Mouse (Mus musculus) layer of hippocampus, adult 8-10 months (tissue): ENCODE results near the gene Zfp775. TPM values are rescaled to one million over a fixed set of nuclear protein-coding genes. Genes with fewer than 3 reads are reported as not detected.

ENCODE experiments used
- DNase-seq, 2 experiments: peaks; one replicate each; pipeline ENCODE4 v3.0.0; 2022; ENCODE audit warnings: low spot score in 2 of 2
- total RNA-seq, 4 experiments: library from RNA; stranded (reverse); gene quantifications; 2 replicates each; pipeline ENCODE4 v1.2.4; 2022

Zfp775 gene
- total RNA-seq, 4 experiments from 2014 or later: 7.7 to 10.6 (median 9.1) TPM

- no peak for DNase-seq
These were observed 25.7 kb downstream of the Zfp775 start for GRCm38 (mm10) chr6:48627511-48627924.

GRCm38 (mm10) chr6:48628377-48628776 is 26.5 kb downstream of the Zfp775 start:
- DNase-seq: no peak

GRCm38 (mm10) chr6:48628808-48629660 is 27.2 kb downstream of the Zfp775 start:
- peak in 1 of 2 experiments; percentile 50 for DNase-seq

GRCm38 (mm10) chr6:48629661-48630034 is 27.8 kb downstream of the Zfp775 start:
- no peak for DNase-seq

- no peak for DNase-seq
These were observed 29.0 kb downstream of the Zfp775 start for GRCm38 (mm10) chr6:48630831-48631230.

GRCm38 (mm10) chr6:48635105-48635504 is 33.2 kb downstream of the Zfp775 start:
- no peak for DNase-seq

- no peak for DNase-seq
These were observed 34.7 kb downstream of the Zfp775 start for GRCm38 (mm10) chr6:48636515-48636914.

- no peak for DNase-seq
These were observed 36.1 kb downstream of the Zfp775 start for GRCm38 (mm10) chr6:48637811-48638500.

- no peak for DNase-seq
These were observed 36.7 kb downstream of the Zfp775 start for GRCm38 (mm10) chr6:48638553-48638952.

- DNase-seq: no peak
These were observed 39.5 kb downstream of the Zfp775 start for GRCm38 (mm10) chr6:48641391-48641790.

GRCm38 (mm10) chr6:48642764-48643292 is 41.0 kb downstream of the Zfp775 start:
- no peak for DNase-seq

- peak in 1 of 2 experiments; percentile 66 for DNase-seq
These were observed 43.9 kb downstream of the Zfp775 start for GRCm38 (mm10) chr6:48645660-48646308.

- no peak for DNase-seq
These were observed 44.4 kb downstream of the Zfp775 start for GRCm38 (mm10) chr6:48646309-48646690.

GRCm38 (mm10) chr6:48646995-48647394 is 45.1 kb downstream of the Zfp775 start, which contains the start of gene Gimap8:
Gimap8 (plus strand) TSS chr6:48647234.
- no peak for DNase-seq

- DNase-seq: no peak
These were observed 45.7 kb downstream of the Zfp775 start for GRCm38 (mm10) chr6:48647611-48648010.

GRCm38 (mm10) chr6:48648779-48649178 is 46.9 kb downstream of the Zfp775 start:
- DNase-seq: no peak

- no peak for DNase-seq
These were observed 48.2 kb downstream of the Zfp775 start for GRCm38 (mm10) chr6:48650041-48650440.

GRCm38 (mm10) chr6:48658721-48659120 is 56.9 kb downstream of the Zfp775 start:
- no peak for DNase-seq

GRCm38 (mm10) chr6:48664750-48665149 is 62.9 kb downstream of the Zfp775 start:
- DNase-seq: no peak

- DNase-seq: no peak
These were observed 63.6 kb downstream of the Zfp775 start for GRCm38 (mm10) chr6:48665471-48665870.

- DNase-seq: no peak
These were observed 64.3 kb downstream of the Zfp775 start for GRCm38 (mm10) chr6:48666159-48666586.

- DNase-seq: no peak
These were observed 66.2 kb downstream of the Zfp775 start for GRCm38 (mm10) chr6:48668022-48668421.
